12 mouse cellular contexts compared by ENCODE assay signal in the genomic region with DNA sequence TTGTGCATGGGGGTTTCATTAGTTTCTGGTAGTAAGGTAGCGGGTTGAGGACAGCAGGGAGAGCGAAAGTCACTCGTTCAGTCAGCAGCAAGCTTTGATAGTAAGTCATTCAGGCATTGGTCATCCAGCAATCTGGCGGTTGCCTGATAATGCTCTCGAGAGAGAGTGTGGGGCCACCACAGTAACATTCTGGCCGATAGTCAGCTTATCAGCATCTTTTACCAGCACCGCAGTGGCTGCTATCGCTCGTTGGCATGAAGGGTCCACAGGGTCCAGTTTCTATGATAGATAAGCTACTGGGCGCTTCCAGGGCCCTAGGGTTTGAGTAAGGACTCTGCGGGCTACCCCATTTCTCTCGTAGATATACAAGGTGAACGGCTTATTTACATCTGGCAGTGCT.
"Had no signal": no experiment of that assay in that cellular context is flagged by ENCODE, and none has a peak within 500 bp of the region (broad histone marks: within the 10 kb centered on the region; RNA-seq: fewer than 3 reads in every experiment).

No protein-coding gene starts in this region.

- H3K27ac ChIP-seq: kidney, embryonic 15.5 days; left cerebral cortex, adult 2 months; liver, embryonic 13.5 days had no signal

- H3K4me3 ChIP-seq: kidney, embryonic 15.5 days; left cerebral cortex, adult 2 months; liver, embryonic 13.5 days had no signal

- H3K9me3 ChIP-seq: kidney, embryonic 15.5 days had no signal

- H3K36me3 ChIP-seq: kidney, embryonic 15.5 days; liver, embryonic 13.5 days had no signal

- H3K27me3 ChIP-seq: kidney, embryonic 15.5 days; liver, embryonic 13.5 days had no signal

- H3K9ac ChIP-seq: kidney, embryonic 15.5 days; liver, embryonic 13.5 days had no signal

- H3K4me1 ChIP-seq: kidney, embryonic 15.5 days; liver, embryonic 13.5 days had no signal

- H3K4me2 ChIP-seq: kidney, embryonic 15.5 days; liver, embryonic 13.5 days; midbrain, embryonic 11.5 days had no signal

- DNase-seq: kidney, postnatal 10 days; kidney, postnatal 36 days; layer of hippocampus, postnatal 36 days; liver, embryonic 13.5 days; lung, adult 2 months; lung, postnatal 14 days; lung, postnatal 4 days; midbrain, embryonic 14.5 days; thymus, postnatal 25 days had no signal
